Mouse (Mus musculus): Measurements from ENCODE around the gene Lhfp. TPM values are rescaled to one million over a fixed set of nuclear protein-coding genes. Genes with fewer than 3 reads are reported as not detected.

Gene Lhfp
- total and polyA plus RNA-seq, 3 experiments: 0.29 to 2.8 TPM; not detected in 1

GRCm38 (mm10) chr3:53289589-53290219 lies 248.4 kb downstream of the Lhfp start:
- ATAC-seq (ENCODE audit: extremely low read depth, insufficient number of reproducible peaks, low FRiP score, poor library complexity, severe bottlenecking) (no peak), DNase-seq (ENCODE audit: low spot score) (no peak)
- H3K4me1 ChIP-seq (ENCODE audit: insufficient read depth, low read depth, low read length): no peaks in the 10 kb centered on the region
- no peak overlapping the region for H3K4me3 ChIP-seq (ENCODE audit: low read depth, low read length)
- H3K27me3 ChIP-seq (ENCODE audit: insufficient read depth, low read length): no peaks in the 10 kb centered on the region
- TF ChIP-seq TAL1 (conservative IDR thresholded peaks at IDR 0.05; ENCODE audit: low read depth, low read length): no peak
- H3K9me3 ChIP-seq (replicated peaks): peaks cover 10% of the 10 kb centered on the region
- H3K36me3 ChIP-seq (replicated peaks): no peaks in the 10 kb centered on the region

GRCm38 (mm10) chr3:53291185-53291584 lies 249.9 kb downstream of the Lhfp start:
- ATAC-seq (ENCODE audit: extremely low read depth, insufficient number of reproducible peaks, low FRiP score, poor library complexity, severe bottlenecking) (no peak), DNase-seq (ENCODE audit: low spot score) (no peak)
- TF ChIP-seq GATA1 (IDR thresholded peaks at IDR 0.05; ENCODE audit: borderline replicate concordance, low read length) (no peak), GATA2 (IDR thresholded peaks at IDR 0.05; ENCODE audit: borderline replicate concordance, low read depth, low read length) (no peak), TAL1 (conservative IDR thresholded peaks at IDR 0.05; ENCODE audit: low read depth, low read length) (no peak), CTCF (IDR thresholded peaks at IDR 0.05; ENCODE audit: low read depth, low read length) (no peak), POLR2AphosphoS5 (IDR thresholded peaks at IDR 0.05; ENCODE audit: insufficient replicate concordance, low read depth, low read length) (no peak)
- no peak overlapping the region for H3K4me3 ChIP-seq (ENCODE audit: low read depth, low read length)
- peaks cover 13% of the 10 kb centered on the region for H3K9me3 ChIP-seq (replicated peaks)
- H3K4me1 ChIP-seq (ENCODE audit: insufficient read depth, low read depth, low read length): no peaks in the 10 kb centered on the region
- H3K27me3 ChIP-seq (ENCODE audit: insufficient read depth, low read length): no peaks in the 10 kb centered on the region
- no peaks in the 10 kb centered on the region for H3K36me3 ChIP-seq (replicated peaks)

- no peaks in the 10 kb centered on the region for H3K36me3 ChIP-seq (replicated peaks)
- no peak for TF ChIP-seq TAL1 (conservative IDR thresholded peaks at IDR 0.05; ENCODE audit: low read depth, low read length)
- TF ChIP-seq GATA2 (IDR thresholded peaks at IDR 0.05; ENCODE audit: borderline replicate concordance, low read depth, low read length): no peak
- TF ChIP-seq GATA1 (IDR thresholded peaks at IDR 0.05; ENCODE audit: borderline replicate concordance, low read length): no peak
- TF ChIP-seq POLR2AphosphoS5 (IDR thresholded peaks at IDR 0.05; ENCODE audit: insufficient replicate concordance, low read depth, low read length): no peak
- TF ChIP-seq CTCF (IDR thresholded peaks at IDR 0.05; ENCODE audit: low read depth, low read length): no peak
- no peak for DNase-seq (ENCODE audit: low spot score)
- H3K4me3 ChIP-seq (ENCODE audit: low read depth, low read length): no peak overlapping the region
- H3K4me1 ChIP-seq (ENCODE audit: insufficient read depth, low read depth, low read length): no peaks in the 10 kb centered on the region
- peaks cover 17% of the 10 kb centered on the region for H3K9me3 ChIP-seq (replicated peaks)
- ATAC-seq (ENCODE audit: extremely low read depth, insufficient number of reproducible peaks, low FRiP score, poor library complexity, severe bottlenecking): no peak
- no peaks in the 10 kb centered on the region for H3K27me3 ChIP-seq (ENCODE audit: insufficient read depth, low read length)
These were observed 250.6 kb downstream of the Lhfp start for GRCm38 (mm10) chr3:53291945-53292344.

- Histone ChIP-seq H3K9me3 (replicated peaks) (peaks cover 17% of the 10 kb centered on the region), H3K36me3 (replicated peaks) (no peaks in the 10 kb centered on the region), H3K4me3 (ENCODE audit: low read depth, low read length) (no peak overlapping the region), H3K27me3 (ENCODE audit: insufficient read depth, low read length) (no peaks in the 10 kb centered on the region), H3K4me1 (ENCODE audit: insufficient read depth, low read depth, low read length) (no peaks in the 10 kb centered on the region)
- TF ChIP-seq POLR2AphosphoS5 (IDR thresholded peaks at IDR 0.05; ENCODE audit: insufficient replicate concordance, low read depth, low read length): no peak
- TF ChIP-seq GATA2 (IDR thresholded peaks at IDR 0.05; ENCODE audit: borderline replicate concordance, low read depth, low read length): no peak
- no peak for TF ChIP-seq TAL1 (conservative IDR thresholded peaks at IDR 0.05; ENCODE audit: low read depth, low read length)
- no peak for TF ChIP-seq GATA1 (IDR thresholded peaks at IDR 0.05; ENCODE audit: borderline replicate concordance, low read length)
- no peak for DNase-seq (ENCODE audit: low spot score)
- no peak for ATAC-seq (ENCODE audit: extremely low read depth, insufficient number of reproducible peaks, low FRiP score, poor library complexity, severe bottlenecking)
These were observed 251.1 kb downstream of the Lhfp start for GRCm38 (mm10) chr3:53292474-53292873.

- no peaks in the 10 kb centered on the region for H3K4me1 ChIP-seq (ENCODE audit: insufficient read depth, low read depth, low read length)
- TF ChIP-seq CTCF (IDR thresholded peaks at IDR 0.05; ENCODE audit: low read depth, low read length) (no peak), POLR2AphosphoS5 (IDR thresholded peaks at IDR 0.05; ENCODE audit: insufficient replicate concordance, low read depth, low read length) (no peak), TAL1 (conservative IDR thresholded peaks at IDR 0.05; ENCODE audit: low read depth, low read length) (no peak), GATA2 (IDR thresholded peaks at IDR 0.05; ENCODE audit: borderline replicate concordance, low read depth, low read length) (no peak), GATA1 (IDR thresholded peaks at IDR 0.05; ENCODE audit: borderline replicate concordance, low read length) (no peak)
- no peaks in the 10 kb centered on the region for H3K27me3 ChIP-seq (ENCODE audit: insufficient read depth, low read length)
- no peaks in the 10 kb centered on the region for H3K36me3 ChIP-seq (replicated peaks)
- no peak for DNase-seq (ENCODE audit: low spot score)
- no peak overlapping the region for H3K4me3 ChIP-seq (ENCODE audit: low read depth, low read length)
- H3K9me3 ChIP-seq (replicated peaks): peaks cover 17% of the 10 kb centered on the region
- no peak for ATAC-seq (ENCODE audit: extremely low read depth, insufficient number of reproducible peaks, low FRiP score, poor library complexity, severe bottlenecking)
These were observed 251.7 kb downstream of the Lhfp start for GRCm38 (mm10) chr3:53292979-53293378.

DNA sequence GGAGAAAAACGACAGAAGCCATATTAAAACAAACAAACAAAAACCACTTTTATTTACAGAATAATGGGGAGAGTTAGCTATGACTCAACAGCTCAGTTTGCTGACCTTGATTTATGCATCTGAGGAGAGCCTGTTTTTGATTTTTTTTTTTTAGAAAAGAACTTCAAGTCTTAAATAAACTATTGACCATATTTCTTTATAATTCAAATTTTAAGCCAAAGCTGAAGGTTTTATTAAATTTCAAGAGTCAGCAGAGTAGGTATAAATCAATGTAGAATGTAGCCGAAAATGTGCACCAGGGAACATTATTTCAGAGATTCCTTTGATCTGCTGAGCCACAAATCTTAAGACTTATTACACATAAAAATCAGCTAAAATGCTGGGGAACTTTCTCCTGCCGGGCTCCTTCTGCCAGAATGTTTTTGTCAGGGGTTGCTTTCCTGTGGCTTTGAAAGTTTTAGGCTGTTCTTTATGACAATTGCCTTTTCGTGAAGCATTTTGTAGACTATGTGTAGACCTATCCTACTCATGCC lies 252.6 kb downstream of the Lhfp start:
- H3K36me3 ChIP-seq (replicated peaks): no peaks in the 10 kb centered on the region
- no peaks in the 10 kb centered on the region for H3K4me1 ChIP-seq (ENCODE audit: insufficient read depth, low read depth, low read length)
- TF ChIP-seq POLR2AphosphoS5 (IDR thresholded peaks at IDR 0.05; ENCODE audit: insufficient replicate concordance, low read depth, low read length) (no peak), GATA1 (IDR thresholded peaks at IDR 0.05; ENCODE audit: borderline replicate concordance, low read length) (no peak), TAL1 (conservative IDR thresholded peaks at IDR 0.05; ENCODE audit: low read depth, low read length) (no peak), GATA2 (IDR thresholded peaks at IDR 0.05; ENCODE audit: borderline replicate concordance, low read depth, low read length) (no peak), CTCF (IDR thresholded peaks at IDR 0.05; ENCODE audit: low read depth, low read length) (no peak)
- DNase-seq (ENCODE audit: low spot score) (no peak), ATAC-seq (ENCODE audit: extremely low read depth, insufficient number of reproducible peaks, low FRiP score, poor library complexity, severe bottlenecking) (no peak)
- no peaks in the 10 kb centered on the region for H3K27me3 ChIP-seq (ENCODE audit: insufficient read depth, low read length)
- H3K9me3 ChIP-seq (replicated peaks): peaks cover 10% of the 10 kb centered on the region
- H3K4me3 ChIP-seq (ENCODE audit: low read depth, low read length): no peak overlapping the region

Data from G1E (cell line).